Mouse (Mus musculus) stomach, postnatal 0 days (tissue): Measurements from ENCODE around the gene Igf1.

ENCODE experiments used
- CTCF ChIP-seq: IDR thresholded peaks from 2 replicates; pipeline ENCODE4 v1.5.1; 2016; ENCODE audit warnings: antibody characterized with exemption, low read depth, mild to moderate bottlenecking, moderate library complexity
- EP300 ChIP-seq: optimal IDR thresholded peaks from 2 replicates; pipeline ENCODE3; 2016; ENCODE audit warnings: antibody characterized with exemption

- TF ChIP-seq CTCF = no peak
- TF ChIP-seq EP300 = no peak
These were observed 3.0 kb downstream of the Igf1 start for GRCm38 (mm10) chr10:87861104-87861455.
